Mouse (Mus musculus) ES-E14 (cell line): Measurements from ENCODE around the gene Grem1. TPM values are rescaled to one million over a fixed set of nuclear protein-coding genes. Genes with fewer than 3 reads are reported as not detected.

Source experiments
- DNase-seq: peaks from one replicate; pipeline ENCODE4 v3.0.0-alpha.2; 2013; ENCODE audit warnings: low read depth, low spot score
- H3K27ac ChIP-seq: 2 replicates; pipeline ENCODE4 v1.5.1; 2012; ENCODE audit warnings: low read depth, mild to moderate bottlenecking, low read length, moderate library complexity, mixed read lengths; ENCODE audit not compliant: poor library complexity, insufficient read depth, severe bottlenecking
- H3K36me3 ChIP-seq: 2 replicates; pipeline ENCODE4 v1.6.1; 2012; ENCODE audit warnings: mild to moderate bottlenecking, low read length, moderate library complexity, mixed read lengths; ENCODE audit not compliant: control insufficient read depth, poor library complexity, insufficient read depth, severe bottlenecking
- H3K4me1 ChIP-seq, 2 experiments: fragments of 150-350 bp in 1 of 2; sonication (generic) in 1 of 2; 2 replicates each; pipeline ENCODE4 v1.6.1; 2012; ENCODE audit warnings: low read length in 2 of 2, mild to moderate bottlenecking in 1 of 2, mixed read lengths in 1 of 2; ENCODE audit not compliant: control insufficient read depth in 2 of 2, insufficient read depth in 2 of 2, poor library complexity in 1 of 2
- H3K4me3 ChIP-seq, 2 experiments: fragments of 150-350 bp in 1 of 2; sonication (generic) in 1 of 2; 2 replicates each; pipeline ENCODE4 v1.5.1; 2012; ENCODE audit warnings: low read length in 2 of 2, low read depth in 1 of 2, mild to moderate bottlenecking in 1 of 2, mixed read lengths in 1 of 2; ENCODE audit not compliant: insufficient read depth in 1 of 2, poor library complexity in 1 of 2, severe bottlenecking in 1 of 2
- H3K9ac ChIP-seq: 2 replicates; pipeline ENCODE4 v1.6.1; 2012; ENCODE audit warnings: low read depth, mild to moderate bottlenecking, low read length, mixed read lengths; ENCODE audit not compliant: poor library complexity, insufficient read depth, severe bottlenecking
- H3K9me3 ChIP-seq: fragments of 150-350 bp; sonication (generic); 2 replicates; pipeline ENCODE4 v1.6.1; 2012; ENCODE audit warnings: low read depth, mild to moderate bottlenecking, low read length; ENCODE audit not compliant: control insufficient read depth, insufficient read depth
- CHD2 ChIP-seq: IDR thresholded peaks from 2 replicates; pipeline ENCODE4 v1.6.1; 2014; ENCODE audit warnings: mild to moderate bottlenecking, low read depth, low read length, inconsistent platforms
- HCFC1 ChIP-seq: IDR thresholded peaks from 2 replicates; pipeline ENCODE4 v1.6.1; 2012; ENCODE audit warnings: low read length, inconsistent platforms, borderline replicate concordance; ENCODE audit not compliant: insufficient read depth
- MAFK ChIP-seq: IDR thresholded peaks from 2 replicates; pipeline ENCODE4 v1.6.1; 2014; ENCODE audit warnings: mild to moderate bottlenecking, low read depth, low read length, inconsistent platforms; ENCODE audit not compliant: insufficient read depth
- ZC3H11A ChIP-seq: IDR thresholded peaks from 2 replicates; pipeline ENCODE4 v1.6.1; 2012; ENCODE audit warnings: low read depth, mild to moderate bottlenecking, inconsistent platforms, low read length, borderline replicate concordance
- ZNF384 ChIP-seq: IDR thresholded peaks from 2 replicates; pipeline ENCODE4 v1.6.1; 2012; ENCODE audit warnings: low read depth, low read length, inconsistent platforms
- in situ Hi-C, 2 experiments: fragments of 600-800 bp; cut with MboI; formaldehyde crosslinking; loops; one replicate each; pipeline ENCODE4 v1.15.1; 2025; ENCODE audit warnings: low sequenced_read_pairs in 2 of 2, inconsistent platforms in 1 of 2; ENCODE audit not compliant: unreplicated experiment in 2 of 2
- total RNA-seq: library from RNA; depleted of rRNA; stranded (reverse); fragments of 300-350 nt; gene quantifications from 2 replicates; pipeline ENCODE4 v1.2.3, GENCODE M21; 2012; rRNA removed

Grem1 gene
- total RNA-seq, 1 experiment = 0.76 TPM

DNA sequence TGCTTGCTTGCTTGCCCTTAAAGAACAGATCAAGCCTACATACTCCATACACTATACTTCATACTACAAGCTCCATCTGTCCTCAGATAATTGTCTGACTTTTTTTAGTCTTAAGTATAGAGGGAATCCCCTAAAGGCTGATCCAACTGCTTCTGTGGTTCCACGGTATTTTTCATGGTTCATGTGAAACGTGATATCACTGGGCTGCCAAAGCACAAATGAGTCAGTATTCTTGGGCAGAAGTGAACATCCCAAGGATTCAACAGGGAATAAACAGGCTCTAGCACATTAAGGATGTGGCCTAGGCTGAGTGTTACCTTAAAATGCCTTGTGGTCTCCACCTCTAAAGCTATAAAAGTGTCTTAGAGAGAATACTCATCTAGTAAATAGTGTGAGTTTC, 45.0 kb downstream of the Grem1 start:
- H3K27ac ChIP-seq = no peak overlapping the region
- no peaks in the 10 kb centered on the region for H3K4me1 ChIP-seq
- no peak overlapping the region for H3K4me3 ChIP-seq
- in situ Hi-C loops = no loop called here
- no peak for DNase-seq
- no peaks in the 10 kb centered on the region for H3K9me3 ChIP-seq
- no peak for TF ChIP-seq MAFK
- TF ChIP-seq ZC3H11A = no peak
- H3K9ac ChIP-seq = no peak overlapping the region
- no peaks in the 10 kb centered on the region for H3K36me3 ChIP-seq

DNA sequence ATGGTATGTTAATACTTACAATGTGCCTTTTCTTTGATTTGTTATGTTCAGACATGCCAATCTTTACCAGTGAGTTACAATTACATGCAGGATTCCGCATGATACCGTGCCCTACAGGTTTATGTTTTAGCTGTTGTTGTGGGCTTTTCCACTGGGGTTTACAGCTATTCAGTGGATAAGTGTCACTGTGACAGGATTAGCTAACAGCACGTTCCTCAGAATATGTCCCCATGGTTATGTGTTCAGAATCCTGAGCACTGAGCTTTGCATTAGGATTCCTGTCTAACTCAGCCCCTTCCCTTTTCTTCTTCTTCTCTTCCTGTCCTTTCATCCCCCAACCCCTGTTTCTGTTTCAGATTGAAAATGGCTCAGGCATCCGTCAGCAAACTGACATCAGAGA, 50.9 kb downstream of the Grem1 start:
- Histone ChIP-seq H3K9ac (no peak overlapping the region), H3K4me1 (no peaks in the 10 kb centered on the region), H3K4me3 (no peak overlapping the region), H3K36me3 (no peaks in the 10 kb centered on the region), H3K27ac (no peak overlapping the region), H3K9me3 (no peaks in the 10 kb centered on the region)
- TF ChIP-seq ZC3H11A (no peak), MAFK (no peak), ZNF384 (no peak), HCFC1 (no peak), CHD2 (no peak)
- no peak for DNase-seq
- in situ Hi-C loops = no loop called here

DNA sequence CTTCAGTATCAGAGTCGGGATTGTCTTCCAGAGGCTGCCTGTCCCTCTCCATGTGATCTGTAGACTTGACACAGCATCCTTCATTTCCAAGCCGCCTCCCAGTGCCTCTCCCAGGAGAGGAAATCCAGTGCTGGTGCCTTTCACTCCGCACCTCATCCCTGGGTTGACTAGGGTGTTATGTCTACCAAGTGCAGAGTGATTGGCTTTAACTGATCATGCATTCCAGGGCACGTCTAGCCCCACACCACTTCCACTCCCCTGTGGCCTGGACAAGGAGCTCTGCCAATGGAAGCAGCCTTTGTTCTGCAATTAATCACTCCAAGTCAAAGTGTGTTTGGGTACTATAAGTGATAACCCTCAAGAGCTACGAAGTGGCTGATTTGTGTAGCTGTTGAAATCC, 56.9 kb downstream of the Grem1 start:
- no peak for DNase-seq
- Histone ChIP-seq H3K4me1 (no peaks in the 10 kb centered on the region), H3K36me3 (no peaks in the 10 kb centered on the region), H3K9ac (no peak overlapping the region), H3K4me3 (no peak overlapping the region), H3K9me3 (no peaks in the 10 kb centered on the region), H3K27ac (no peak overlapping the region)
- in situ Hi-C loops = no loop called here
- no peak for TF ChIP-seq MAFK
- no peak for TF ChIP-seq CHD2
- TF ChIP-seq ZC3H11A = no peak
- TF ChIP-seq HCFC1 = no peak
- no peak for TF ChIP-seq ZNF384

DNA sequence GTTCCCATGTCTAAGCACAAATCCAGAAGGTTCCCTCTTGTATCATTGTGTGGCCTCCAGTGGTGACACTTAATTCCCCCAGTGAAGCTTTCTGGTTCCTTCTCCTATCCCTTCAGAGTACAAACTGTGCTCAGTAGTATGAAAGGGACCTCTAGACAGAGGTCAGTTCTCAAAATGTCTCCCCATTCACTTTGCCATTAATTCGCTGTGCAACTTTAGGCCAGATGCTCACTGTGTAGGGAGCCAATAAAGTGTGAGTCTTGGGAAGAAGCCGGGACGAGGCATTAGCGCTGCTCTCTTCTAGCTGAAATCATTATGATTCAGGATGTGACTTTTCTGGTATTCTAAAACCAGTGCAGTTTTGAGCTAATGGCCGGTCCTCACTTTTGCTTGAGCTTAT, 61.8 kb downstream of the Grem1 start:
- Histone ChIP-seq H3K36me3 (no peaks in the 10 kb centered on the region), H3K9me3 (no peaks in the 10 kb centered on the region)
- in situ Hi-C loops = no loop called here

DNA sequence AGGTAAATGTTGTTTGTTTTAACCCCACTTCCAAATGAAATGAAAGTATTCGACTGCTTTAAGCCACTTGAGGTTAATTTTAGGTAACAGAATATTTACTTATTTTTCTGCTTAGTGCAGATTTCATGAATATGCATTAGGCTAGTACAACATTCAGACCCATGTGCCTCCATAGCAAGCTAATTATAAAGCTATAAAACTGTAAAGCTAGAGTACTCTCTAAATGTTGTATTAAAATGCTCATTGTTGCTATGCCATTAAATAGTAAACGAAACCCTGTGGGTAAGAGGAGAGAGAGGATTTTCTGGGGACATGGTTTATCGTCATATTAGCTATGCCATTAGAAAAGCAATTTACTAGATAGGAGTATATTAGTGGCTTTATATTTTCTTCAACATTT, 62.2 kb downstream of the Grem1 start:
- Histone ChIP-seq H3K4me1 (no peaks in the 10 kb centered on the region), H3K27ac (no peak overlapping the region), H3K4me3 (no peak overlapping the region), H3K36me3 (no peaks in the 10 kb centered on the region), H3K9ac (no peak overlapping the region), H3K9me3 (no peaks in the 10 kb centered on the region)
- TF ChIP-seq ZNF384 (no peak), ZC3H11A (no peak), CHD2 (no peak), HCFC1 (no peak), MAFK (no peak)
- no peak for DNase-seq
- in situ Hi-C loops = no loop called here

More for the DNA sequence above, 61.8 kb downstream of the Grem1 start:
- Histone ChIP-seq H3K27ac (no peak overlapping the region), H3K4me3 (no peak overlapping the region), H3K4me1 (no peaks in the 10 kb centered on the region), H3K9ac (no peak overlapping the region)
- TF ChIP-seq ZC3H11A = no peak
- no peak for TF ChIP-seq MAFK
- no peak for TF ChIP-seq ZNF384
- TF ChIP-seq HCFC1 = no peak
- no peak for TF ChIP-seq CHD2
- DNase-seq = no peak

Other genes with a start within 250 kb of the Grem1 start
- 0.79 TPM in 1 of 2 replicates, not detected in the other for gene Scg5, start 70.5 kb upstream of the Grem1 start, total RNA-seq
- 21.5 and 25.2 TPM in 2 replicates for gene Arhgap11a, start 90.0 kb upstream of the Grem1 start, total RNA-seq